Mouse (Mus musculus): ENCODE measurements around the gene Pip5k1b. TPM values are rescaled to one million over a fixed set of nuclear protein-coding genes. Genes with fewer than 3 reads are reported as not detected.

The Pip5k1b gene
- total RNA-seq (2021) (10 to 100 TPM; 22.2 to 23.1 TPM), polyA plus RNA-seq (2012; rRNA removed) (14.6 and 24.0 TPM in 2 replicates)
- long read RNA-seq, transcript Pip5k1b-201 (15 exons, 2,573 nt), result major isoform, 14 of 19 reads
- long read RNA-seq, partial matches to known transcripts, result 1 of 19 reads
- long read RNA-seq, other reads (novel, unspliced or antisense), result 4 of 19 reads

- peak within 1 kb of the TSS; percentile 74 for H3K27ac ChIP-seq
- peak within 1 kb of the TSS; percentile 68 for H3K4me3 ChIP-seq
- H3K79me2 ChIP-seq (replicated peaks; ENCODE audit: control insufficient read depth, insufficient read depth, low read length), result no peaks in the 10 kb centered on the region
- DNase-seq, result peak; percentile 57 to 66
- H3K27me3 ChIP-seq (ENCODE audit: control insufficient read depth, insufficient read depth, low read length), result peaks cover 3% of the 10 kb centered on the region; the same call in 1 of the 2 replicates
- TF ChIP-seq EP300 (IDR thresholded peaks at IDR 0.05; ENCODE audit: insufficient read depth, low read depth, low read length), result no peak
- TF ChIP-seq CTCF (IDR thresholded peaks at IDR 0.05), result peak; percentile 46
- peak within 1 kb of the TSS; percentile 91 for H3K9ac ChIP-seq (ENCODE audit: low read depth, low read length)
- H3K4me1 ChIP-seq (ENCODE audit: control insufficient read depth, insufficient read depth, low read length), result peaks cover 2% of the 10 kb centered on the region
- WGBS, result 1% methylated on average over 35 of the region's 39 CpGs
- H3K36me3 ChIP-seq (ENCODE audit: control insufficient read depth, insufficient read depth, low read length), result no peaks in the 10 kb centered on the region
- intact Hi-C loops (cut with DNase I), result loop anchor here (5.0 kb wide), 1 partner anchor 98 kb away; no protein-coding TSS in a partner anchor
Measured at GRCm38 (mm10) chr19:24555466-24555903, at the start of gene Pip5k1b. Pip5k1b (minus strand) TSS chr19:24555872.

DNA sequence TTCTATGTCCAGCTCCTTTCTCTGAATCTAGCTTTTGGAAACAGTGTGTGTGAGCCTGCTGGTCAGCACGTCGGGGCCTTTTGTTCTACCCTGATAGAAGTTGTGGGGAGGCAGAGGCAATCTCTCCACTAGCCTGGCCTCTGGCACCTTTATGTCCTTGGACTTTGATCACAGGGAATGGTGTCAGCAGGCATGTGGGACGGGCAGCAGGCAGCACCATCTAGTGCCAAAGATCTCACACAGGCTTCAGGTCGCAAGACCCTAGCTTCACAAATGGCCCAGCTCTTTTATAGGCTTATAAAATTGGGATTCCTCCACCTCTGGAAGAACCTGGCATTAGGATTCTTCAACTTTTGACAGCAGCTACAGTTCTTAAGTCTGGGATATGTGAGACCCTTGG, 48.4 kb upstream of the Pip5k1b start:
- no peak overlapping the region for H3K9ac ChIP-seq (ENCODE audit: low read depth, low read length)
- intact Hi-C loops (cut with DNase I), result loop anchor here (2.0 kb wide), 2 partner anchors 47 to 303 kb away; no protein-coding TSS in a partner anchor

DNA sequence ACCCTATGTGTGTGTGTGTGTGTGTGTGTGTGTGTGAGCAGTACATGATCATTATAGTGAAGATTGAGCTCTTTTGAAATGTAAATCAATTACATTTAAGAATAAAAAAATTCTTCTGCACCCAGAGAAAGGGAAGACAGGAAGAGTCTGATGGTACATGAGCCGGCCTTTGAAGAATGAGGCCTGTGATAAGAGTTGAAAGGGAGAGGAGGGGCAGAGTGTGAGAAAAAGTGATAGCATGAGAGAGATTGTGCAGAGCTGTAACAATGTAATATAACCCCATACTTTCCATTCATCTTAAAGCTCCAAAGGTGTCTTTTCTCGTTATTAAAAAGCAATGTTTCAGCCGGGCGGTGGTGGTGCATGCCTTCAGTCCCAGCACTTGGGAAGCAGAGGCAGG, 47.8 kb upstream of the Pip5k1b start:
- intact Hi-C loops (cut with DNase I), result no loop called here
- no peaks in the 10 kb centered on the region for H3K27me3 ChIP-seq (ENCODE audit: control insufficient read depth, insufficient read depth, low read length)
- WGBS, result 71% methylated on average over 4 of the region's 4 CpGs
- no peaks in the 10 kb centered on the region for H3K4me1 ChIP-seq (ENCODE audit: control insufficient read depth, insufficient read depth, low read length)
- H3K4me3 ChIP-seq, result no peak overlapping the region
- no peak overlapping the region for H3K9ac ChIP-seq (ENCODE audit: low read depth, low read length)
- no peaks in the 10 kb centered on the region for H3K36me3 ChIP-seq (ENCODE audit: control insufficient read depth, insufficient read depth, low read length)
- H3K79me2 ChIP-seq (replicated peaks; ENCODE audit: control insufficient read depth, insufficient read depth, low read length), result no peaks in the 10 kb centered on the region
- no peak overlapping the region for H3K27ac ChIP-seq
- no peak for DNase-seq
- TF ChIP-seq POLR2A (IDR thresholded peaks at IDR 0.05; ENCODE audit: insufficient read depth, low read depth, low read length), result no peak
- TF ChIP-seq CTCF (IDR thresholded peaks at IDR 0.05), result no peak
- TF ChIP-seq EP300 (IDR thresholded peaks at IDR 0.05; ENCODE audit: insufficient read depth, low read depth, low read length), result no peak

More for the DNA sequence above, 48.4 kb upstream of the Pip5k1b start:
- no peaks in the 10 kb centered on the region for H3K27me3 ChIP-seq (ENCODE audit: control insufficient read depth, insufficient read depth, low read length)
- TF ChIP-seq POLR2A (IDR thresholded peaks at IDR 0.05; ENCODE audit: insufficient read depth, low read depth, low read length) (no peak), EP300 (IDR thresholded peaks at IDR 0.05; ENCODE audit: insufficient read depth, low read depth, low read length) (0 out of 2 replicates have a peak, but pooled peaks have one; percentile 44), CTCF (IDR thresholded peaks at IDR 0.05) (peak; percentile 65)
- no peak overlapping the region for H3K27ac ChIP-seq
- H3K79me2 ChIP-seq (replicated peaks; ENCODE audit: control insufficient read depth, insufficient read depth, low read length), result no peaks in the 10 kb centered on the region
- DNase-seq, result peak; percentile 22 to 25
- 50% methylated on average over 4 of the region's 4 CpGs for WGBS
- no peaks in the 10 kb centered on the region for H3K4me1 ChIP-seq (ENCODE audit: control insufficient read depth, insufficient read depth, low read length)
- no peak overlapping the region for H3K4me3 ChIP-seq
- no peaks in the 10 kb centered on the region for H3K36me3 ChIP-seq (ENCODE audit: control insufficient read depth, insufficient read depth, low read length)

- TF ChIP-seq CTCF (IDR thresholded peaks at IDR 0.05) (no peak), POLR2A (IDR thresholded peaks at IDR 0.05; ENCODE audit: insufficient read depth, low read depth, low read length) (no peak), EP300 (IDR thresholded peaks at IDR 0.05; ENCODE audit: insufficient read depth, low read depth, low read length) (no peak)
- H3K27ac ChIP-seq, result no peak overlapping the region
- intact Hi-C loops (cut with DNase I), result no loop called here
- no peak overlapping the region for H3K9ac ChIP-seq (ENCODE audit: low read depth, low read length)
- H3K27me3 ChIP-seq (ENCODE audit: control insufficient read depth, insufficient read depth, low read length), result no peaks in the 10 kb centered on the region
- no peaks in the 10 kb centered on the region; the same call in 1 of the 2 replicates for H3K4me1 ChIP-seq (ENCODE audit: control insufficient read depth, insufficient read depth, low read length)
- no peaks in the 10 kb centered on the region for H3K36me3 ChIP-seq (ENCODE audit: control insufficient read depth, insufficient read depth, low read length)
- no peak overlapping the region for H3K4me3 ChIP-seq
- 66% methylated on average over 2 of the region's 2 CpGs for WGBS
- no peak for DNase-seq
- H3K79me2 ChIP-seq (replicated peaks; ENCODE audit: control insufficient read depth, insufficient read depth, low read length), result no peaks in the 10 kb centered on the region
Measured at GRCm38 (mm10) chr19:24586726-24587125, 31.1 kb upstream of the Pip5k1b start.

DNA sequence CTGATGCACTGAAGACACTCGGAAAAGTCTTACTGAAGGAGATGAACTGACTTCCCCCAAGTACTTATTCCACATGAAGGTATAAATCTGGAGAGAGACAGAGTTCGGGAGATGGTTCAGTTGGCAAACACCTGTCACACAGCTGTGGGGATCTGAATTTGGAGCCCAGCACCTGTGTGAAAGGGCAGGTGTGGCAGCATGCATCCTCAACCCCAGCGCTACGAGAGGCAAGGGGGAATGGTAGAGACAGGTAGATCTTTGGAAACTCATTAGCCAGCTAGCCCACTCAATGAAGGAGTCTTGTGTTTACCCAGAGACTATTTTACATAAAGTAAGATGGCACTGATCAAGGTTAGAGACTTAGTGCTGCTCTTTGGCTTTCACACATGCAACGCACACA, 29.5 kb upstream of the Pip5k1b start:
- Histone ChIP-seq H3K9ac (ENCODE audit: low read depth, low read length) (no peak overlapping the region), H3K27me3 (ENCODE audit: control insufficient read depth, insufficient read depth, low read length) (no peaks in the 10 kb centered on the region), H3K4me3 (no peak overlapping the region), H3K36me3 (ENCODE audit: control insufficient read depth, insufficient read depth, low read length) (no peaks in the 10 kb centered on the region), H3K27ac (no peak overlapping the region), H3K79me2 (replicated peaks; ENCODE audit: control insufficient read depth, insufficient read depth, low read length) (no peaks in the 10 kb centered on the region), H3K4me1 (ENCODE audit: control insufficient read depth, insufficient read depth, low read length) (no peaks in the 10 kb centered on the region; the same call in 1 of the 2 replicates)
- DNase-seq, result no peak
- intact Hi-C loops (cut with DNase I), result no loop called here
- WGBS, result 93% methylated on average over 5 of the region's 5 CpGs
- TF ChIP-seq EP300 (IDR thresholded peaks at IDR 0.05; ENCODE audit: insufficient read depth, low read depth, low read length), result no peak
- no peak for TF ChIP-seq POLR2A (IDR thresholded peaks at IDR 0.05; ENCODE audit: insufficient read depth, low read depth, low read length)
- no peak for TF ChIP-seq CTCF (IDR thresholded peaks at IDR 0.05)

GRCm38 (mm10) chr19:24583956-24584355, 28.3 kb upstream of the Pip5k1b start:
- 69% methylated on average over 8 of the region's 8 CpGs for WGBS
- no peak for DNase-seq
- Histone ChIP-seq H3K27me3 (ENCODE audit: control insufficient read depth, insufficient read depth, low read length) (no peaks in the 10 kb centered on the region), H3K4me1 (ENCODE audit: control insufficient read depth, insufficient read depth, low read length) (no peaks in the 10 kb centered on the region; the same call in 1 of the 2 replicates), H3K4me3 (no peak overlapping the region), H3K9ac (ENCODE audit: low read depth, low read length) (no peak overlapping the region), H3K79me2 (replicated peaks; ENCODE audit: control insufficient read depth, insufficient read depth, low read length) (no peaks in the 10 kb centered on the region), H3K27ac (no peak overlapping the region), H3K36me3 (ENCODE audit: control insufficient read depth, insufficient read depth, low read length) (no peaks in the 10 kb centered on the region)
- intact Hi-C loops (cut with DNase I), result no loop called here
- TF ChIP-seq POLR2A (IDR thresholded peaks at IDR 0.05; ENCODE audit: insufficient read depth, low read depth, low read length) (no peak), EP300 (IDR thresholded peaks at IDR 0.05; ENCODE audit: insufficient read depth, low read depth, low read length) (no peak), CTCF (IDR thresholded peaks at IDR 0.05) (no peak)
